Mouse (Mus musculus) stomach, embryonic 14.5 days (tissue): Measurements from ENCODE around the gene Lnpep. TPM values are rescaled to one million over a fixed set of nuclear protein-coding genes. Genes with fewer than 3 reads are reported as not detected.

Experiments used
- ATAC-seq: fragments of 200-750 bp; cut with Nextera tagmentation; 2 replicates; pipeline ENCODE4 v1.8.0; 2017; ENCODE audit warnings: low read depth, moderate TSS enrichment; ENCODE audit not compliant: insufficient number of reproducible peaks, insufficient read depth, low FRiP score
- H3K27ac ChIP-seq: fragments of 300-500 bp; sonication (generic); 2 replicates; pipeline ENCODE4 v1.5.1; 2014; ENCODE audit warnings: mild to moderate bottlenecking, low read length, moderate library complexity, mixed read lengths
- H3K27me3 ChIP-seq: fragments of 300-500 bp; sonication (generic); 2 replicates; pipeline ENCODE4 v1.6.1; 2014; ENCODE audit warnings: low read length, control low read depth, mixed read lengths; ENCODE audit not compliant: control insufficient read depth, insufficient read depth
- H3K36me3 ChIP-seq: fragments of 300-500 bp; sonication (generic); 2 replicates; pipeline ENCODE4 v1.6.1; 2014; ENCODE audit warnings: mild to moderate bottlenecking, control low read depth, low read length, moderate library complexity, mixed read lengths; ENCODE audit not compliant: control insufficient read depth, insufficient read depth
- H3K4me1 ChIP-seq: fragments of 300-500 bp; sonication (generic); 2 replicates; pipeline ENCODE4 v1.6.1; 2014; ENCODE audit warnings: low read length, control low read depth, mixed read lengths; ENCODE audit not compliant: control insufficient read depth, insufficient read depth
- H3K4me2 ChIP-seq: fragments of 300-500 bp; sonication (generic); replicated peaks from 2 replicates; pipeline ENCODE4 v1.6.1; 2014; ENCODE audit warnings: low read depth, low read length, control low read depth
- H3K4me3 ChIP-seq: fragments of 300-500 bp; sonication (generic); 2 replicates; pipeline ENCODE4 v1.5.1; 2014; ENCODE audit warnings: low read depth, low read length, control low read depth
- H3K9ac ChIP-seq: fragments of 300-500 bp; sonication (generic); replicated peaks from 2 replicates; pipeline ENCODE4 v1.6.1; 2014; ENCODE audit warnings: low read depth, mild to moderate bottlenecking, control low read depth, low read length, moderate library complexity, mixed read lengths
- H3K9me3 ChIP-seq: fragments of 300-500 bp; sonication (generic); 2 replicates; pipeline ENCODE4 v1.6.1; 2016; ENCODE audit warnings: low read depth, low read length, control low read depth; ENCODE audit not compliant: control insufficient read depth
- WGBS: fragments of 180-500 bp; shearing (Covaris S2); extraction: QIAGEN DNeasy Blood & Tissue Kit; methylation state at CpG from one replicate; pipeline ENCODE4 v1.1.7; 2014; 5-methylcytosine and 5-hydroxymethylcytosine counted together
- polyA plus RNA-seq: library from polyadenylated mRNA; unstranded; fragments of >200 nt; fragmentation: Nextera tagmentation; extraction: Ambion mirVana; gene quantifications from 2 replicates; pipeline ENCODE4 v1.2.1, GENCODE M21; 2014

Gene Lnpep
- polyA plus RNA-seq, 1 experiment from 2014 or later, result 18.3 TPM

DNA sequence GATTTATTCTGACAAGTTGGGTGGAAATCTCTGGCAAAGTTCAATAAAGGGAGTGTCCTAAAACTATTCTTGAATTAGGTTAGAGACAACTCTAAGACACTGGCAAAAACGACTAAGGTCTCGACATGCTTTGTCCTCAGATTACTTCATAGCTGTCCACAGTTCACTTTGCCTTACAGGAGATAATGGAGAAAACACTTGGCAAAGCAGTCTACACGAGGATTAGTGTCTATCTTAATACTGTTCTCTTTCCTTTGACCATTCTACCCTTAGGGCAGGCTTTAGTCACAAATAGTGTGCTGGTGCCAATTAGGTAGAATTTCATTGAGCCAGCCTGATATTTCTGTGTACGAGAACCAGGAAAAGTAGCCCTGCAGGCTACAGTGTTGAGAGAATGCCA lies 22.5 kb downstream of the Lnpep start:
- no peak overlapping the region for H3K9ac ChIP-seq
- no peak overlapping the region for H3K4me2 ChIP-seq
- H3K9me3 ChIP-seq, result no peaks in the 10 kb centered on the region
- no peak overlapping the region for H3K4me3 ChIP-seq
- H3K27ac ChIP-seq, result no peak overlapping the region
- H3K36me3 ChIP-seq, result no peaks in the 10 kb centered on the region
- H3K27me3 ChIP-seq, result no peaks in the 10 kb centered on the region
- ATAC-seq, result no peak
- WGBS, result 67% methylated on average over 4 of the region's 4 CpGs
- H3K4me1 ChIP-seq, result no peaks in the 10 kb centered on the region

DNA sequence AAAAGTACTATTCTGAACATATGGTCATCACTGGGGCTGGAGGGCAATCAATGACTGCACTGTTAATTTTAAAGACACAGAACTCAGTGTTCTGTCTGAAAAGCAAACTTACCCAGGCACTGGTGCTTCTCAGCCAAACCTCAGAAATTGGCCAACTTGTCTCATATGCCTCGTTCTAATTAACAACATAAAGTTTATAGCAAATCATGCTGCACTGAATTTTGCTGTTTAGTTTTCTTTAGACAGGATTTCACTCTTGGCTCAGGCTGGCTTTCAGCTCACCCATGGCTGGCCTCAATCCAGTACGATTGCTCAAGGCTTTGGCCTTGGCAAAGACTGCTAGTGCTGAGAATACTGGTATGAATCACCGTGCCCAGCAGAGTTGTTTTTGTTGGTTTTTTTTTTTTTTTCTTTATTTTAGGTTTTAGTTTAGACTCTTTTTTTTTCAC lies 24.0 kb downstream of the Lnpep start:
- H3K4me2 ChIP-seq, result no peak overlapping the region
- H3K36me3 ChIP-seq, result no peaks in the 10 kb centered on the region
- no peak overlapping the region for H3K9ac ChIP-seq
- WGBS, result 56% methylated on average over 3 of the region's 3 CpGs
- H3K4me3 ChIP-seq, result no peak overlapping the region
- H3K9me3 ChIP-seq, result no peaks in the 10 kb centered on the region
- no peaks in the 10 kb centered on the region for H3K4me1 ChIP-seq
- H3K27ac ChIP-seq, result peak overlapping the region; percentile 11; the same call in 1 of the 2 replicates
- ATAC-seq, result no peak
- no peaks in the 10 kb centered on the region for H3K27me3 ChIP-seq

DNA sequence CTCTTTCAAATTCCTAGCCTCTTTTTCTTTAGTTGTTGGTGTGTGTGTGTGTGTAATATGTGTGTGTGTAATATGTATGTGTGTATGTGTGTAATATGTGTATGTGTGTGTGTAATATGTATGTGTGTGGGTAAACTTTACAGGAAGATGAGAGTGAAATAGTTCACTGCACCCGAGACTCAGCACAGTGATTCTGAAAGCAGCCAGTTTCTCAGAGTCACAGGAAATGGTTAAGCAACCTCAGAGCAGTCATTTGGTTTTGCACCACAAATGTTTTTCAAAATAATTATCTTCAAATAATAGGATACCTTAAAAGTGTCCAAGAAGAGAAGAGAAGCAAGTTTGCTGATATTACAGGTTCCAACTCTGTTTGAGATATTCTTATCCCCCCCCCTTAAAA lies 24.8 kb downstream of the Lnpep start:
- no peaks in the 10 kb centered on the region for H3K36me3 ChIP-seq
- H3K9me3 ChIP-seq, result no peaks in the 10 kb centered on the region
- no peak for ATAC-seq
- H3K4me2 ChIP-seq, result no peak overlapping the region
- no peak overlapping the region for H3K4me3 ChIP-seq
- no peak overlapping the region for H3K9ac ChIP-seq
- WGBS, result 68% methylated on average over 1 of the region's 1 CpGs
- H3K4me1 ChIP-seq, result no peaks in the 10 kb centered on the region
- H3K27ac ChIP-seq, result no peak overlapping the region
- H3K27me3 ChIP-seq, result no peaks in the 10 kb centered on the region

DNA sequence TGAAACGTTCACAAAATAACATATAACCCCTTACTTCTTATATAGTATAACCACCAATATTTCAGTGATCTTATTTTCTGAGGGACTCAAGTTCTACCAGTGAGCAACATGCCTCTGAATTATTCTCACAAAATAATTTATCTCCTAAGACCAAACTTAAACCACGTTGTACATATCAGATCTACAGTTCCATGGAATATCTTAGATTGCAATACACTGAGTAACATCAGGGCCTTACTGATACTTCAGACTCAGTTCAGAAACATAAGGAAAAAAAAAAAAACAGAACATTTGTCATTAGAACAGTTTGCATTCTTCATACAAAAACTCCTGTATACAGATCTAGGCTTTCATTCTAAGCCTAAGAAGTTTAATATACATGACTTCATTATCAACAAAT lies 26.5 kb downstream of the Lnpep start:
- Histone ChIP-seq H3K27ac (no peak overlapping the region), H3K4me2 (no peak overlapping the region), H3K36me3 (no peaks in the 10 kb centered on the region), H3K4me1 (no peaks in the 10 kb centered on the region), H3K27me3 (no peaks in the 10 kb centered on the region), H3K9ac (no peak overlapping the region), H3K4me3 (no peak overlapping the region), H3K9me3 (no peaks in the 10 kb centered on the region)
- no peak for ATAC-seq
- WGBS, result 82% methylated on average over 2 of the region's 2 CpGs

DNA sequence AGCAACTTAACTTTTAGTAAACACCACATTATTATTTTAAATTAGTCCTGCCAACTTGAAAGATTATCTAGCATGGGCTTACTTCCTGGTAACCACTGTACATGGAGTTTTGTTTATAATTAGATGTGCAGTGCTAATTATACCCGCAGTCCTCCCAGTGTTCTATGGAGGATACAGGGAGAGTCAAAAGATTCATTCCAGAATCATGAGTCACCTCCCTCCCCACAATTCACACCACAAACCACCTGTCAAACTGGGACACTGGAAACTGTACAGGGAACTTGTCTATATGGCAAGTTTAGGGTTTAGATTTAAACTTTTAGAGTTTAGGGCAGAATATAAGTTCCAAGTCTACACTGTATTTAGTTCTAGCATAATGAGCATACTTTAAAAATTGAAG lies 31.9 kb downstream of the Lnpep start:
- no peak for ATAC-seq
- no peaks in the 10 kb centered on the region for H3K27me3 ChIP-seq
- no peaks in the 10 kb centered on the region for H3K36me3 ChIP-seq
- H3K27ac ChIP-seq, result no peak overlapping the region
- H3K4me1 ChIP-seq, result no peaks in the 10 kb centered on the region
- H3K4me2 ChIP-seq, result no peak overlapping the region
- no peak overlapping the region for H3K4me3 ChIP-seq
- H3K9me3 ChIP-seq, result no peaks in the 10 kb centered on the region
- no peak overlapping the region for H3K9ac ChIP-seq
- 65% methylated on average over 1 of the region's 1 CpGs for WGBS

DNA sequence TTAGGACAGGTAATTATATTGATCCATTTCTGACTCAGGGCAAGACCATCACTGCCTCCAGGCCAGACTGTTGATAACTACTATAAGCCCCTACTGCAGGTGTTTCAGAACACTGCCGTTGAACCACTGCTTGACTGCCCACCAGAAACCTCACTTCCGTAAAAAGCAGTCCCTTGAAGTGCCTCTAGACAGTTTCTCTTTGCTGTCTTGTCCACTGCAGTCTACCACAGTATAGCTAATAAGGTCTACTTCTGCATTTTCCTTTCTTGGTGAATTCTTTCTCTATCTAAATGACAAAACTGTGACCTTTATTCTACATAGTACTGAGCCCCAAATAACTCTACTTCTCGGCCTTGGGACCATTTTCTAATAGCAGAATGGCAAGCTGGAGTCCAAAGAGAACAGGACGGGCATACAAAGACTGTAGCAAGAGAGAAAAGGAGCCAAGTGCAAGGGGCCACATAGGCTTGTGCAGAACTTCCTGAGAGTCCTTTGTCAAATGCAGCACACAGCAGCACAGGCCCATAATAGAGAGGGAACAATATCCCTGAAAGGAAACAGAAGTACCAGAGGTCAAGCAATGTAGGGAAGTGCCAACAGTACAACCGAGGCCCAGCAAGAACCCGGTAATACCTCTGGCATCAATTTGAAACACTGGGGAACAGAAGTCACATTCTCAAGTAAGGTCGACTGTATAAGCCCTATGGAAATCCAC lies 37.4 kb downstream of the Lnpep start:
- Histone ChIP-seq H3K9ac (no peak overlapping the region), H3K9me3 (no peaks in the 10 kb centered on the region), H3K27ac (no peak overlapping the region), H3K27me3 (no peaks in the 10 kb centered on the region), H3K36me3 (no peaks in the 10 kb centered on the region), H3K4me1 (no peaks in the 10 kb centered on the region), H3K4me3 (no peak overlapping the region), H3K4me2 (no peak overlapping the region)
- WGBS, result 83% methylated on average over 7 of the region's 7 CpGs
- no peak for ATAC-seq

DNA sequence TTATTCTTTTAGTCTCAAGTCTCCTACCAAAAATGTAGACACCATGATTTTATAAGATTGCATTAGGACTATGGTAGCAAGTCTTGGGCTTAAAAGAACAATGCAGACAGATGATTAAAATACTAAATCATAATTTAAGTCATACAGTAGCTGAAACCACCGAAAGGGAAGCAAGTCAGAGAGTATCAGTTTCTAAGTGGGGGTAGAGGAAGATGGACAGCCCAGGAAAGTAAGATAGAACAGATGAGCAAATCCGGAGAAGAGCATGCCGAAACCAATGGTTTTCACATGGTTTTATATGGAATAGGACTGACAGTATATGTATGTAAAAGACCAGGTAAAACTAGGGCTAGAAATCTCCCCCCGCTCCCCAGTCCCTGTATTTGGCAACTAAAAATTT lies 39.7 kb downstream of the Lnpep start:
- H3K9ac ChIP-seq, result no peak overlapping the region
- H3K36me3 ChIP-seq, result no peaks in the 10 kb centered on the region
- no peak overlapping the region for H3K27ac ChIP-seq
- H3K4me1 ChIP-seq, result no peaks in the 10 kb centered on the region
- WGBS, result 85% methylated on average over 4 of the region's 4 CpGs
- no peaks in the 10 kb centered on the region for H3K9me3 ChIP-seq
- H3K4me3 ChIP-seq, result no peak overlapping the region
- no peak for ATAC-seq
- no peaks in the 10 kb centered on the region for H3K27me3 ChIP-seq
- H3K4me2 ChIP-seq, result no peak overlapping the region

DNA sequence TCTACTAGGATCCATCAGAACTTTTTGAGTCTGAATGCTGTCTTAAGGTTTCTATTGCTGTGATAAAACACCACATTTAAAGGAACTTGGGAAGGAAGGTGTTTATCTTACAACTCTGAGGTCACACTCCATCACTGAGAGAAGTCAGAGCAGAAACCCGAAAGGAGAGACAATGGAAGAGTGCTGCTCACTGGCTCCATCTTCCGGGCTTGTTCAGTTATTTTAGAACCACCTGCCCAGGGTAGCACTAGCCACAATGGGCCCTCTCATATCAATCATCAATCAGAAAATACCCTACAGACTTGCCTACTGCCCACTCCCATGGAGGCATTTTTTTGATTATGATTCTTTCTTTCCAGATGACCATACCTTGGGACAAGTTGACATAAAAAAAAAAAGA lies 41.0 kb downstream of the Lnpep start:
- Histone ChIP-seq H3K4me2 (no peak overlapping the region), H3K27ac (no peak overlapping the region), H3K36me3 (peaks cover 2% of the 10 kb centered on the region; the same call in 1 of the 2 replicates), H3K9me3 (no peaks in the 10 kb centered on the region), H3K27me3 (no peaks in the 10 kb centered on the region), H3K4me1 (no peaks in the 10 kb centered on the region), H3K4me3 (no peak overlapping the region), H3K9ac (no peak overlapping the region)
- 41% methylated on average over 2 of the region's 2 CpGs for WGBS
- ATAC-seq, result no peak

DNA sequence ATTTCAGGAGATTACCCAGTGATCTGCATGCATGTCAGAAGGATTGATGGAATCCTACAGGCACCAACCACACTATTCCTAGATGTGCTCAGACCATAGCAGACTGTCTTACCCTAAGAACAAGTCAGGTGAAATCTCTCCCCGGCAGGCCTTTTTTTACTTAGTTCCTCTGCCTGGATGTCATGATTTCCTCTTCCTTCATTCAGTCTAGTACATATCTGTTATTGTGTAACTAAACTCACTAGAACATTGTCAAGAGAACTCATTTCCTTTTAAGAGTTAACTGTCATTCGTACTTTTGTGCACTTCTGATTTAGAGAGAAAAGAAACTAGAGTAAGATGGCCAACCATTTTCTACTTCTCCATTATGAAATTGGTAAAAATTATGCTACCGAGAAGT lies 43.6 kb downstream of the Lnpep start:
- no peak for ATAC-seq
- Histone ChIP-seq H3K36me3 (peaks cover 4% of the 10 kb centered on the region; the same call in 1 of the 2 replicates), H3K4me3 (no peak overlapping the region), H3K27me3 (no peaks in the 10 kb centered on the region), H3K9me3 (no peaks in the 10 kb centered on the region), H3K4me1 (no peaks in the 10 kb centered on the region), H3K27ac (no peak overlapping the region), H3K4me2 (no peak overlapping the region), H3K9ac (no peak overlapping the region)
- 85% methylated on average over 3 of the region's 3 CpGs for WGBS
